Mouse (Mus musculus) heart, postnatal 14 days (tissue): ENCODE results near the gene Abca2. TPM values are rescaled to one million over a fixed set of nuclear protein-coding genes. Genes with fewer than 3 reads are reported as not detected.
"Not testable (repeated sequence)": the region's sequence is repeated elsewhere in the genome, so short reads cannot be mapped to it uniquely, and the experiment has no call there.

Experiments used
- DNase-seq, 2 experiments: peaks; one replicate each; pipeline ENCODE4 v3.0.0; 2021 to 2022
- intact Hi-C: fragments of 180-260 bp; cut with DNase I; formaldehyde crosslinking; loops from one replicate; pipeline ENCODE4 v1.15.1; 2025
- long read RNA-seq, 2 experiments: library from polyadenylated mRNA; stranded (forward); transcript quantifications; one replicate each; pipeline ENCODE4 v2.0.0; 2021
- total RNA-seq, 2 experiments: library from RNA; stranded (reverse); gene quantifications; 2 replicates each; pipeline ENCODE4 v1.2.3; 2021

Gene Abca2
- 10 to 100 TPM; 22.0 to 24.4 TPM for total RNA-seq
- long read RNA-seq, experiment 1, partial matches to known transcripts: 17 of 20 reads
- long read RNA-seq, experiment 1, other reads (novel, unspliced or antisense): 3 of 20 reads
- long read RNA-seq, experiment 2, partial matches to known transcripts: 24 of 26 reads
- long read RNA-seq, experiment 2, other reads (novel, unspliced or antisense): 2 of 26 reads

DNA sequence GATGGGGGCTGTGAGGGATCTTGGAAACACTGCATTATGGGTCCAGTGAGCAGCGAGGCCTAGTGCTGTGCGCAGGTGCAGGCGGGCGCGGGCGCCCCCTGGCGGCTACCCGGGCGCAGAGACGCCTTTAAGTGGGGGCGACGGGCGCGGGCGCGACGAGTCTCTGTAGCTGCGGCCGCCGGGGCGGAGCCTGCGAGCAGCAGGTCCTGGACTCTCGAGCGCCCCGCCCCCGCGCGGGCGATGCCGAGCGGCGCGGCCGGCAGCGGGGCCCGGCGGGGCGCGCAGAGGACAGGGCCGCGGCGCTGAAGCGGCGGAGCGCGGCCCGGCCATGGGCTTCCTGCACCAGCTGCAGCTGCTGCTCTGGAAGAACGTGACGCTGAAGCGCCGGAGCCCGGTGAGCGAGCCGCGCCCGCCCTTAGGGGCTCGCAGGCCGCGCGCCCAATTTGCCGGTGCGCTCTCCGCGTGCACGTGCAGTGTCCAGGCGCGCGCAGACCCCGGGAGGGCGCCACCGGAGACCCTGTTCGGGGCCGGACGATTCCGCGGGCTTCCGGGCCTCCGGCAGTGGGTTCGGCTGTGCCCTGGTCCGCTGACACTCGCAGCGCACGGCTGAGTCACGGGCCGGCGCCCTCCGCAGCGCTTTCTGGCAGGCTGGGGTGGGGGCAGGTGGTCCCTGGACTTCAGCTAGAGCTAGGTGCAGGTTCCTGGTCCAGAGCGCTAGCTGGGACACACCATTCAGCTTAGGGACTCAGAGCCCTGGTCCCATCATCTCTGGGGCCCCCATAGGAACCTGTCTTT is at the start of gene Abca2:
Gene Abca2, plus strand, starts transcription at position 262 of the 795 bp plus-strand sequence.
- DNase-seq: peak; percentile 97 to 98
- intact Hi-C loops: no loop called here

DNA sequence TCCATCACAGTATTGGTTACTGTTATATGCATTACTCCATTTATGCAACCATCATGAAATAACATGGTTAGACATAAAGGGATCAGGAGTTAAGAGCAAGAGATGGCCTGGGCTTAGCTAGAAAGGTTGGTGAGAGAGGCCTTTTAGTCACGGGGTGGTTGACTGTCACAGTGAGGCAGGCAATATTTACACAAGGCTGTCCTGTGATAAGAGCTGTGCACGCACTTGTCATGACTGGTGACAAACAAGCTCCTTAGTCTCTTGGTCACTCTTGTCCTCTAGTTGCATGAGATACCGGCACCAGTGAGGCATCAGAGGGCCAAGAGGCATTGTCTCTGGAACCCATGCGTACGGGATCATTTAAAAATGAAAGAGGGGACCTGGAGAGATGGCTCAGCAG is 44.0 kb upstream of the Abca2 start:
- intact Hi-C loops: no loop called here
- DNase-seq: no peak

DNA sequence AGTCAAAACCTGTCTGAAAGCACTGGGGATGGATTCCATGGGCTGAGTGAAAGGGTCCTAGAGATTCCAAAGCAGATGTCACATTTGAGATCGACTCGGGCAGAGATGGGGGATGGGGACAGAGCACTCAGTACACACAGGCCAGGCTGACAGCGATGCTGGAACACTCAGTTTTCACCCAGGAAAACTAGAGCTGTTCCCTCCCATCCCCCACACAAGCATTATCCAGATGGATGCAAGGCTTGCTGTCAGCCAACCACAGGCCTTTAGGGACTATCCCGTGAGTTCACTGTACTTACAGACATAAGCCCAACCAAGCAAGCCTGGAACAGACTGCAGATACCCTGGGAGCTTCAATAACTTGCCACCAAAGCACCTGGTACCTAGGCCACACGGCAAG is 37.2 kb upstream of the Abca2 start:
- DNase-seq: no peak

DNA sequence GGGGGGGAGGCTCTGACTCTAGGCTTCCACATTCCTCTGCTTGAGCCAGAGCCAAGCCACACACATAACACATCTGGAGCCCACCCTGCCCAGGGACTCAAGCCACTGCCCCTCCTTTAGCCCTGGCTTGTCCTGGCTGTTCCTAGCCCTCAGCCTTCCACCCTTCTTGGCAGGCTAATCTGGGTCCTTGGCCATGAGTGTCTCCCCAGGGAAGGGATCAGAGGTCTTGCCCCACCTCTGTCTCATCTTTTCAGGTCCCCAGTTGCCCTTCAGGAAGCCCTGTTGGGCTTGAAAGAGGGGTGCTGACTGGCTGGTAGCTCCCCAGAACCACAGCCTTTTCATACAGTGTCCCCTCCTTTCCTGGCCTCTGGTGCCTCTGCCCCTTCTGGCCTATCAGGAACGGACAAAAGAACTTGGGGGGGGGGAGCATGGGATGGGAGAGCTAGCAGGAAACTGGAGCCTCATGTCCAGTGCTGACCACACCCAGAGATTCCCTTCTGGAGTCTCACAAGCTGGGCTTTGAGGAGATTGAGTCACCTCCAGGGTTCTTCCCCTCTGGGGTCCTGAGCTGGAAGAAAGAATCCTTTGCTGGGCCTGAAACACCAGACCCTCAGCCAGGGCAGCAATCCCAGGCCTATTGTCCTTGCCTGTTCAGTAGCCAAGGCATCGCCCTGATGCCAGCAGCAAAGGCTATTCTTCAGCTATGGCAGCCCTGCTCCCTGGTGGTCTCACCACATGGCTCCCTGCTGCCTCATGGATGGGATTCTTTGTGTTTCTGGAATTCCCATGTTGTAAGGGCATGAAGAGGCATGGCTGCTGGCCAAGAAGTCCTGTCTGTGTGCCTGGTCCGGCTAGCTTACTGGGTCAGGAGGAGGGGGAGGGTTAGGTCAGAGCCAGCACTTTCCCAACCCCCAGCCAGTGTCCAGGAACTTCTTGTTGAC is 34.0 kb upstream of the Abca2 start:
- peak; percentile 59 to 60 for DNase-seq
- intact Hi-C loops: no loop called here

More for the DNA sequence above, 37.2 kb upstream of the Abca2 start:
- intact Hi-C loops: no loop called here

DNA sequence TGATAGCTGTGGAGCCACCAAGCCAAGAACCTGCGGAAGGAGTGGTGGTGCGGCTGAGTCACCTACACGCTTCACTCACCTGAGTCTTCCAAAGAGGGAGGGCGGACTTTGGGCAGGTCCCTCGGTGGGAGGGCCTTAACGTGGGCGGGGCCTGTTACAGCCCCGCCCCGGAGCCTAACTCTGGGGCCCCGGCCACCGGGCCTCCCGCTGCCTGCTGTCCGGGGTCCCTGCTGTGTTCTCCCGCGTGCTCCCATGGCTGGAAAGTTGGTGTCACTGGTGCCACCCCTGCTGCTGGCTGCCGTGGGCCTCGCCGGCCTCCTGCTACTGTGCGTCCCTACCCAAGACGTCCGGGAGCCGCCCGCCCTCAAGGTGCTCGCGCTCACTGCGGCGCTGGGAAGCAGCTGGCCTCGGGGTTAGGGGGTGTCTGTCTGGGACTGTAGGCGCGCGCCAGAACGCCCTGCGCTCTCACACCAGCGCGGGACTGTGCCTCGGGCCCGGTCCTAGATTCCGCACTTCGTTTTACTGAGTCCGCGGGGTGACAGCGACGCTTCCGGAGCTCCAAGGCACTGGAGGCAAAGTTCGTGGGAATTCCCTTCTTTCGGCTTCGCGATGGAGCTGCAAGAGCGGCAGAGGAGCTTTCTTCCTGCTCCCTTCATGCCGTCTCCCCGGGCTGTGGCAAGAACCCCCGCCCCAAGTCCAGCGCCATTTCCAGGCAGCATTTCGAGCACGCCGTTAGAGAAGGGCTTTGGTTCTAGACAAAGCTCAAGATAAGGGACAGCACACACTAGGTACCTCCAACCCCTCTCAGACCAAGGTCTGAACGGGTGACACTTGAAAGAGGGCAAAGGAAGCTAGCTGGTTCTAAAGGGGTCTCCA is 32.5 kb upstream of the Abca2 start, which contains the start of gene Entpd2:
Gene Entpd2, plus strand, starts transcription at position 154 of the 876 bp plus-strand sequence.
- intact Hi-C loops: no loop called here
- DNase-seq: peak; percentile 49 to 62

DNA sequence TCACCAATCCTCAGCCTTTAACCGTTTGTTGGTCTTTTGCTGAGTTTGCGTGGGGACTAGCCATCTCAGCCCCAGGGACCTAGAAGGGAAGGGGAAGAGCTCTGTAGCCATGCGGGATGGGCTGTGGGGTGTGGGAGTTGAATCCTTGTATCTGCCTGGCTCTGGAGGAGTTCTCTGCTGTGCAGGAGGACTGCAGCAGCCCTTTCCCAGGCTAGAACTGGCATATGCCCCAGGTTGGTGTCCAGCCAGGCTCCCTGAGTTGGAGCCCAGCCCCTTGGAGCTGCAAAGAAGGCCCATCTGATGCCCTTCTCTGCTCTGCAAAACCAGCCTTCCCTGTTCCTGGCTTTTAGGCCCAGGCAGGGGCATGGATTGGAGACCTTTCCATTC is 31.9 kb upstream of the Abca2 start:
- intact Hi-C loops: no loop called here
- peak; percentile 55 to 63 for DNase-seq

DNA sequence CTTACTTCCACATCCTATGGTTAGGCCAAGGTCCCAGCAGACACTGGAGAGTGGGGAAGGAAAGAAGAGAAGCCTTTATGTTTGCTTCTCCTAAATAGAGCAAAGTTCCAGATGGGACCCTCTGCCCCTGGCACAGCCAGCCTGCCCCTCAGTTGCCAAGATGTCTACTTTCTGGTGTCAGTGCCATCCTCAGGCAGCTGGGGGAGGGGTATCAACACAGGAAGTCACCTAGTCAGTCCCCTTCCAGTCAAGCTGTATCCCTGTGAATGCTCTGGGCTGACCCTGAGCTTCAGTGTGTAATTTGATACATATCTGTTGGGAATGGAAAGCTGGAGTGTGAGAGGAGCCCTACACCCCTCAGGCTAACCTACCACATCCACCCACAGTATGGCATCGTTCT is 31.5 kb upstream of the Abca2 start:
- DNase-seq: no peak
- intact Hi-C loops: no loop called here

DNA sequence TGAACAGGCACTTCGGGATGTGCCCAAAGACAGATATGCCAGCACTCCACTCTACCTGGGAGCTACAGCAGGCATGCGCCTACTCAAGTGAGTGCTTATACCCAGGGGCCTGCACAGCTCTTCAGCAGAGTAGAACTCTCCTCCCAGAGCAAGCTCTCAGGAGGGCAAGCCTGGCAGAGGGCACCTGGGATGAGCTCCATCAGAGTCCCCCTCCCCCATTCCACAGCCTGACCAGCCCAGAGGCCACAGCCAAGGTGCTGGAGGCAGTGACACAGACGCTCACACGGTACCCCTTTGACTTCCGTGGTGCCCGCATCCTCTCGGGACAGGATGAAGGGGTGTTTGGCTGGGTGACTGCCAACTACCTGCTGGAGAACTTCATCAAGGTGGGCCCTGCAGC is 30.4 kb upstream of the Abca2 start:
- DNase-seq: no peak
- intact Hi-C loops: no loop called here

DNA sequence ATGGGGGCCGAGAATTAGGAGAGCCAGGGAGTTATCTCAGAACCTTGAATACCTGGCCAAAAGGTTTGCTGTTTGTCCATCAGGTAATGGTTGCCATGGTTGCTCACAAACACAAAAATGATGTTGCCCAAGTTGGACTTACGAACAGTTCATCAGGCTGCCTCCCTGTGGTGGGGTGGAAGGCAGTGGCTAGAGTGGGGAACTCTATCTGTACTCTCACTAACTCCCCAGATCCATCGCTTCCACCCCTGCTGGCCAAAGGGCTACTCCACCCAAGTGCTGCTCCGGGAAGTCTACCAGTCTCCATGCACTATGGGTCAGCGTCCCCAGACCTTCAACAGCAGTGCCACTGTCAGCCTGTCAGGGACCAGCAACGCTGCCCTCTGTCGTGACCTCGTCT is 29.5 kb upstream of the Abca2 start, which contains the start of gene Npdc1:
Gene Npdc1, plus strand, starts transcription at position 301 of the 400 bp plus-strand sequence.
- intact Hi-C loops: no loop called here
- DNase-seq: no peak

DNA sequence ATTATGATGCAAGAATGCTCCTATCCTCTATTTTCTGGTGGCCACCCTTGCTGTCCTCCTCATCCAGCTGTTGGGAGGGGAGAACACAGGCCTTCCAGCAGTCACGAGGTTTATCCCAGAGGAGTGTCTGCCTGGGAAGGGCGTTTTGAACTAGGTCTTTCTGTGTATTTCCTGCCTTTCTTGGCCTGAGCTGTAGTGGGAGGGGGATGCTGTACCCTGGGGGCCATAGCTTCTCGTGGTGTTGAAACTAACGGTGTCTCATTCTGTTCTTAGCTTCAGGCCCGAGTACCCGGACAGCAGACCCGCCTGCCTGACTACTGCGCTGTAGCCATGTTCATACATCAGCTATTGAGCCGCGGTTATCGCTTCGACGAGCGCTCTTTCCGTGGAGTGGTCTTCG is 28.2 kb upstream of the Abca2 start:
- DNase-seq: peak; percentile 62 to 65
- intact Hi-C loops: loop anchor here (5.0 kb wide), 1 partner anchor 33 kb away; the partner anchor contains the start of gene Uap1l1

DNA sequence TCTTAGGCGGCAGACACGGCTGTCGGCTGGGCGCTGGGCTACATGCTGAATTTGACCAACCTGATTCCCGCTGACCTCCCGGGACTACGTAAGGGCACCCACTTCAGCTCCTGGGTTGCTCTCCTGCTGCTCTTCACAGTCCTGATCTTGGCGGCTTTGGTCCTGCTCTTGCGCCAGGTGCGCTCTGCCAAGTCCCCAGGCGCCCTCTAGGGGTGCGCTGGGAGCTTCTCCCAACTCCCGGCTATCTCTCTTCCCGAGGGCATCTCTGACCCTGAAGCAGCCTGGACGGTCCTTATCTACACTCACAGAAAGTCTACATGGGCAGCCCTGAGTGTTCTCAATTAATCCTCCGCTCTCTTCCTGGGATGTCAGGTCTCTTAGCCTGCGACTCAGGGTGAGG is 27.7 kb upstream of the Abca2 start:
- DNase-seq: peak; percentile 76 to 78
- intact Hi-C loops: loop anchor here (5.0 kb wide), 1 partner anchor 33 kb away; the partner anchor contains the start of gene Uap1l1

DNA sequence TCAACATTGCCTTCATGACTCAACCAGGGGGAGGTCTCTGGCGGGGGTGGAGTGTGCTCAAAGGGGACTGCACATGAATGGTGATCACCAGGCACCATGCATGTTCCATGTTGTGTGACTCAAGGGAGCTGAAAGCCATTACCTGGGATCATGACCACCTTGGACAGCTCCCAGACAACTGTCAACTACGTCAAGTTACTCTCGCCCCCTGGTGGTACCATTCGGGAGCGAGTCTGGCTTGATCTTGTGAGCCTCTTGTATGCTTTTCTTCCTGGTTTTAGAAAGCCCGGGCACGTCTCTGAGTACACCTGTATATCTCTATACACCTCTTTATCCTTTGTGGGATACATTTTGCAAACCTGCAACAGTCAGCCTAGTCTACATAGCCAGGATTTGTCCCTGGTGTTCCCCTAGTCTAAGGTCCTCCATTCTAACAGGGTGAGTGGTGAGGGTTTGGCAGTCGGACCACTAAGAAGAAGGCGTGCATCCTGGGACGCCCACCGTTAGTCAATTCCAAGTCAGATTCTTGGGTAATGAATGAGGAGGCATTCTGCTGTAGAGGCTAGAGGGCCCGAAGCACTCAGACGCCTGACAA is 26.0 kb upstream of the Abca2 start:
- intact Hi-C loops: loop anchor here (2.0 to 5.0 kb wide), 2 partner anchors 26 to 35 kb away; partner anchors contain the start of gene Uap1l1
- peak; percentile 59 to 83 for DNase-seq

DNA sequence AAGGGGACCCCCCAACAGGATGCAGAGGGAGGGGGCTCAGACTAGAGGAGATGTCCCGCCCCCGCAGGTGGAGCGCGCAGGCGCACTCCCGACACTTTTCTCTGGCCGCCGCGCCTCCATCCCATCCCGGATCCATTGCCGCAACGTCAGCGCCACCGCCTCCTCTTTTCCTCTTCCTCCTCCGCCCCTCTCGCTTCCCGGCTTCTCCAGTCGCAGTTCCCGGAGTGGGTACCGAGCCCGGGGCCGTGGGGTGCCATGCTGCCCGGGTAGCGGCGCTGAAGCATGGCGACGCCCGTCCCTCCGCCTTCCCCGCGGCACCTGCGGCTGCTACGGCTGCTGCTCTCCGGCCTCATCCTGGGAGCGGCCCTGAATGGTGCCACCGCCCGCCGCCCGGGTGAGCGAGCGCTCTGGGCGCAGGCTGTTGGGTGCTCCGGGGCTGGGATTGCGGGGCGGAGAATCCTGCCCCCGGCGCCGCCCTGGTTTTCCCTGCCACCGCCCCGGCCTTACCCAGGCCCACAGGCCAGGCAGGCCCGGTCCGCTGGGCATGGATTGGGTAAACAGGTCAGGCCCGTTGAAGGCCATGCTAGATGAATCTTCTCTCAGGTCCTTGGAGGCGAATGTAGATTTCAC is 25.4 kb upstream of the Abca2 start:
- peak; percentile 71 to 77 for DNase-seq
- intact Hi-C loops: loop anchor here (2.0 to 5.0 kb wide), 2 partner anchors 26 to 36 kb away; partner anchors contain the start of gene Uap1l1

DNA sequence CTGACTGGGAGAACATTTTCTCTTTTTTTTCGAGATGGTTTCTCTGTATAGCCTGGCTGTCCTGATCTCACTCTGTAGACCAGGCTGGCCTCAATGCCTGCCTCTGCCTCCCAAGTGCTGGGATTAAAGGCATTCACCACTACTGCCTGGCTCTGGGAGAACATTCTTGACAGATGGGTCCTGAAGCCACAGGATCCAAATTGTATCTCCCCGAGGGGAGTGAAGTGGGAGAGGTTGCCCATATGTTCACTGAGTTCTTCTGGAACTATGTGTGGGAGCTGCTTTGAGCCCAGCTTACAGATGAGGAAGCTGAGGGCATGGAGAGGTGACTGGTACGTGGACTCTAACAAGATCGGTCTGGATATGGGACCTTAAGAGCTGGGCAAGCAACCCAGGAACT is 24.5 kb upstream of the Abca2 start:
- no peak for DNase-seq
- intact Hi-C loops: loop anchor here (2.0 to 5.0 kb wide), 2 partner anchors 27 to 37 kb away; partner anchors contain the start of gene Uap1l1

DNA sequence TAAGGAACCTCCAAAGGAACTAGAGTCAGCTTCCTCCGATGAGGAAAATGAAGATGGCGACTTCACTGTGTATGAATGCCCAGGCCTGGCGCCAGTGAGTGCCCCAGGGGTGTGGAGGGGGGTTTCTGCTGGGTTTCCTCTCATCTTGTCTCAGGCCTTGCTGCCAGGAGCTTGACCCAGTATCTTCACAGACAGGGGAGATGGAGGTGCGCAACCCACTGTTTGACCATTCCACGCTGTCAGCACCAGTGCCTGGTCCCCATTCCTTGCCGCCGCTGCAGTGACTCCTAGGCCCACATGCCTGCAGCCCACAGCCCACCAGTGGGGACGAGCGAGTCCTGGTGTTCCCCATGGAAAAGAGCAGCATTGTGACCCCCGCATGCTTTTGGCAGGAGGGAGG is 19.6 kb upstream of the Abca2 start:
- intact Hi-C loops: no loop called here
- DNase-seq: no peak

DNA sequence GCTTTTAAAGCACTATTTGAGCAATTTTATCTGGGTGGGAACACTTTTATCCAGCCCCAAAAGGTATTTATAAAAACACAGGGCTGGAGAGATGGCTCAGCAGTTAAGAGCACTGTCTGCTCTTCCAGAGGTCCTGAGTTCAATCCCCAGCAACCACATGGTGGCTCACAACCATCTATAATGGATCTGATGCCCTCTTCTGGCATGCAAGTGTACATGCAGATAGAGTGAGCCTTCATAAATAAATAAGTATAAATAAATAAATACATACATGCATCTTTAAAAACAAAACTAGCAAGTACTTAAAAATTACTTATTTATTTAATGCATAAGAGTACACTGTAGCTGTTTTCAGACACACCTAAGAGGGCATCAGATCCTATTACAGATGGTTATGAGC is 15.1 kb upstream of the Abca2 start:
- DNase-seq, intact Hi-C loops: not testable (repeated sequence)

DNA sequence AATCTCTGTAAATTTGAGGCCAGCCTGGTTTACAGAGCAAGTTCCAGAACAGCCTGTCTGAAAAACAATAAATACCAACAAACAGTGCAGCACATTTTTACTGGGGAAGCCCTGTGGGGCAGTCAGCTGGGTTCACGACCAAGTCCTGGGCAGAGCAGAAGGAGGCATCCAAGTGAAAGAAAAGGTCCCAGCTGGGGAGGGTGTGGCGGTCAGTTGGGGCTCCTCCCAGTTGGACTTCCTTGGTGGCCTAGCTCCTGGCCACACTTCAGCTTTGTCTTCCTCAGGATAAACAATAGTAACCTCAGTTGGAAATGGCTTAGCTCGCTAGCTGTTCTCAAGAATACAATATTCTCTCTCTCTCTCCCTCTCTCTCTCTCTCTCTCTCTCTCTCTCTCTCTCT is 11.1 kb upstream of the Abca2 start:
- peak in 1 of 2 experiments; percentile 47 for DNase-seq
- intact Hi-C loops: no loop called here

DNA sequence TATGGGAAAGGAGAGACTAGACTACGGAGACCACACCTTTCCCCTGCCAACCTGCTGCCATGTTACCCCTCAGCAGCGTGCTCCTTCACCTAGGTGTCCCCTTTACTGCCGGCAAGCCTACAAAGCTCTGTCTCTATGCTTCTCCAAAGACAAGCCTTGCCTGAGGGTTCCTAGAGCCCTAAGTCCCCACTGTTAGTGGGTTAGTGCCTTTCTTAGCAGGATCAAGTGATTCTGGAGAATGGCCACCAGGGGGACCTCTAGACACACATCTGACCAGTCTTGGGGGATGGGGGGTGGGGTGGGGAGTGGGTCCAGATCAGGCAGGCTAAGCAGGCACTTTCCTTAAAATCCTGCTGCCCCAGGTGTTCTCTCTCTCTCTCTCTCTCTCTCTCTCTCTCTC is 6.6 kb upstream of the Abca2 start:
- peak; percentile 42 to 54 for DNase-seq

More for the DNA sequence above, 6.6 kb upstream of the Abca2 start:
- intact Hi-C loops: loop anchor here (1.0 to 5.0 kb wide), 2 partner anchors 61 to 130 kb away; no protein-coding TSS in a partner anchor
